Mouse (Mus musculus): ENCODE data around the gene Fsip1.

DNA sequence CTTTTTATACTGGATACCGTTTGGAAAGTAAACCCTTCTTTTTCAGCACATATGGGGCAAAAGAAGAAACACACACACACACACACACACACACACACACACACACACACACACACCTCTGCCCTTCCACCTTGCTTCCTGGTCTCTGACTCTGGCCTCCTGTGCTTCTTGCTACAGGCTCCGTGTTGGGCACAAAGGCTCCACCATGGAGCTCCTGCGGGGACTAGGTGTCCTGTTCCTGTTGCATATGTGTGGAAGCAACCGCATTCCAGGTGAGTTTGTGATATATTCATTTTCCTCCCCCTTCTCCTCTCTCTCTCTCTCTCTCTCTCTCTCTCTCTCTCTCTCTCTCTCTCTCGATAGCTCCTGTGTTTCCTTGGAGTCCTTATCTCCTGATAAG, 144.3 kb downstream of the Fsip1 start:
- TF ChIP-seq CTCF (IDR thresholded peaks at IDR 0.05) = no peak
- TF ChIP-seq EP300 (IDR thresholded peaks at IDR 0.05) = no peak
